Mouse (Mus musculus) heart, embryonic 13.5 days (tissue): ENCODE data around the gene Mcam. TPM values are rescaled to one million over a fixed set of nuclear protein-coding genes. Genes with fewer than 3 reads are reported as not detected.
A peak's percentile ranks its signal among the peaks of the same experiment; 100 is the strongest.

Experiments used
- ATAC-seq: fragments of 200-750 bp; cut with Nextera tagmentation; 2 replicates; pipeline ENCODE4 v1.8.0; 2017; ENCODE audit warnings: moderate TSS enrichment; ENCODE audit not compliant: insufficient number of reproducible peaks, low FRiP score, low TSS enrichment; ENCODE audit errors: extremely low read depth
- H3K27ac ChIP-seq: fragments of 300-500 bp; sonication (generic); replicated peaks from 2 replicates; pipeline ENCODE4 v1.5.1; 2015; ENCODE audit warnings: moderate library complexity, mild to moderate bottlenecking, inconsistent platforms
- H3K27me3 ChIP-seq: fragments of 300-500 bp; sonication (generic); replicated peaks from 2 replicates; pipeline ENCODE4 v1.6.1; 2015; ENCODE audit warnings: mild to moderate bottlenecking, inconsistent platforms
- H3K36me3 ChIP-seq: fragments of 300-500 bp; sonication (generic); 2 replicates; pipeline ENCODE4 v1.6.1; 2015; ENCODE audit warnings: mild to moderate bottlenecking, inconsistent platforms
- H3K4me1 ChIP-seq: fragments of 300-500 bp; sonication (generic); 2 replicates; pipeline ENCODE4 v1.6.1; 2015; ENCODE audit warnings: inconsistent platforms
- H3K4me2 ChIP-seq: fragments of 300-500 bp; sonication (generic); 2 replicates; pipeline ENCODE4 v1.6.1; 2015; ENCODE audit warnings: inconsistent platforms, mild to moderate bottlenecking, moderate library complexity
- H3K4me3 ChIP-seq: fragments of 300-500 bp; sonication (generic); 2 replicates; pipeline ENCODE4 v1.5.1; 2015; ENCODE audit warnings: moderate library complexity, mild to moderate bottlenecking, inconsistent platforms
- H3K9ac ChIP-seq: fragments of 300-500 bp; sonication (generic); 2 replicates; pipeline ENCODE4 v1.6.1; 2015; ENCODE audit warnings: inconsistent platforms, mild to moderate bottlenecking, moderate library complexity
- H3K9me3 ChIP-seq: fragments of 300-500 bp; sonication (generic); 2 replicates; pipeline ENCODE4 v1.6.1; 2016; ENCODE audit warnings: inconsistent platforms
- WGBS: fragments of 180-500 bp; shearing (Covaris S2); methylation state at CpG from one replicate; pipeline ENCODE4 v1.1.7; 2015; ENCODE audit warnings: mixed read lengths; 5-methylcytosine and 5-hydroxymethylcytosine counted together
- polyA plus RNA-seq: library from polyadenylated mRNA; unstranded; fragments of >200 nt; fragmentation: Nextera tagmentation; extraction: Ambion mirVana; gene quantifications from 2 replicates; pipeline ENCODE4 v1.2.1, GENCODE M21; 2015

The Mcam gene
- polyA plus RNA-seq, 1 experiment from 2014 or later: 112 TPM

GRCm38 (mm10) chr9:44095781-44096180, 38.5 kb upstream of the Mcam start:
- ATAC-seq: no peak
- H3K27ac ChIP-seq: peak overlapping the region; percentile 93
- H3K9me3 ChIP-seq: no peaks in the 10 kb centered on the region
- H3K4me2 ChIP-seq: no peak overlapping the region
- peaks cover 39% of the 10 kb centered on the region for H3K4me1 ChIP-seq
- H3K4me3 ChIP-seq: no peak overlapping the region
- peaks cover 48% of the 10 kb centered on the region for H3K36me3 ChIP-seq
- no peaks in the 10 kb centered on the region for H3K27me3 ChIP-seq
- WGBS: 85% methylated on average over 9 of the region's 9 CpGs
- no peak overlapping the region for H3K9ac ChIP-seq

GRCm38 (mm10) chr9:44096536-44096935, 37.7 kb upstream of the Mcam start:
- Histone ChIP-seq H3K36me3 (peaks cover 40% of the 10 kb centered on the region), H3K4me2 (no peak overlapping the region), H3K4me3 (no peak overlapping the region), H3K4me1 (peaks cover 39% of the 10 kb centered on the region), H3K27ac (peak overlapping the region; percentile 93), H3K27me3 (no peaks in the 10 kb centered on the region), H3K9ac (peak overlapping the region; percentile 25), H3K9me3 (no peaks in the 10 kb centered on the region)
- WGBS: 19% methylated on average over 9 of the region's 9 CpGs
- 0 out of 2 replicates have a peak, but pooled peaks have one; percentile 11 for ATAC-seq

- Histone ChIP-seq H3K4me2 (no peak within 1 kb of the TSS), H3K9ac (peak within 1 kb of the TSS; percentile 24; the same call in 1 of the 2 replicates), H3K27me3 (no peaks in the 10 kb centered on the region), H3K9me3 (no peaks in the 10 kb centered on the region), H3K27ac (no peak within 1 kb of the TSS), H3K36me3 (peaks cover 21% of the 10 kb centered on the region), H3K4me3 (no peak within 1 kb of the TSS), H3K4me1 (peaks cover 18% of the 10 kb centered on the region)
- WGBS: 82% methylated on average over 9 of the region's 9 CpGs
- ATAC-seq: no peak
Measured at GRCm38 (mm10) chr9:44101490-44101889, 32.8 kb upstream of the Mcam start, which contains the start of gene Mfrp. Gene Mfrp, plus strand, starts transcription at chr9:44101729.

- WGBS: 90% methylated on average over 7 of the region's 7 CpGs
Measured at GRCm38 (mm10) chr9:44104881-44105280, 29.4 kb upstream of the Mcam start.

GRCm38 (mm10) chr9:44105781-44106180, 28.5 kb upstream of the Mcam start:
- no peaks in the 10 kb centered on the region for H3K27me3 ChIP-seq
- peaks cover 35% of the 10 kb centered on the region for H3K36me3 ChIP-seq
- 78% methylated on average over 10 of the region's 10 CpGs for WGBS
- H3K4me1 ChIP-seq: peaks cover 53% of the 10 kb centered on the region
- H3K9me3 ChIP-seq: no peaks in the 10 kb centered on the region
- H3K4me2 ChIP-seq: no peak overlapping the region
- no peak overlapping the region for H3K4me3 ChIP-seq
- no peak for ATAC-seq
- H3K9ac ChIP-seq: no peak overlapping the region; the same call in 1 of the 2 replicates
- no peak overlapping the region for H3K27ac ChIP-seq

More at GRCm38 (mm10) chr9:44104881-44105280, 29.4 kb upstream of the Mcam start:
- H3K27ac ChIP-seq: no peak overlapping the region
- no peak overlapping the region for H3K9ac ChIP-seq
- H3K27me3 ChIP-seq: no peaks in the 10 kb centered on the region
- H3K36me3 ChIP-seq: peaks cover 31% of the 10 kb centered on the region
- H3K4me2 ChIP-seq: no peak overlapping the region
- H3K9me3 ChIP-seq: no peaks in the 10 kb centered on the region
- peaks cover 44% of the 10 kb centered on the region for H3K4me1 ChIP-seq
- ATAC-seq: no peak
- H3K4me3 ChIP-seq: no peak overlapping the region

GRCm38 (mm10) chr9:44106182-44106581, 28.1 kb upstream of the Mcam start:
- H3K9ac ChIP-seq: peak overlapping the region; percentile 66
- no peak overlapping the region for H3K4me3 ChIP-seq
- H3K27me3 ChIP-seq: no peaks in the 10 kb centered on the region
- H3K36me3 ChIP-seq: peaks cover 35% of the 10 kb centered on the region
- no peak overlapping the region for H3K4me2 ChIP-seq
- ATAC-seq: no peak
- no peaks in the 10 kb centered on the region for H3K9me3 ChIP-seq
- 0 out of 2 replicates have a peak overlapping the region, but pooled peaks have one; percentile 81 for H3K27ac ChIP-seq
- H3K4me1 ChIP-seq: peaks cover 55% of the 10 kb centered on the region
- WGBS: 89% methylated on average over 7 of the region's 7 CpGs

GRCm38 (mm10) chr9:44106596-44106995, 27.7 kb upstream of the Mcam start:
- Histone ChIP-seq H3K27ac (peak overlapping the region; percentile 81; the same call in 1 of the 2 replicates), H3K36me3 (peaks cover 35% of the 10 kb centered on the region), H3K4me2 (peak overlapping the region; percentile 46), H3K9me3 (no peaks in the 10 kb centered on the region), H3K4me1 (peaks cover 56% of the 10 kb centered on the region), H3K27me3 (no peaks in the 10 kb centered on the region), H3K9ac (peak overlapping the region; percentile 66), H3K4me3 (no peak overlapping the region)
- 85% methylated on average over 4 of the region's 4 CpGs for WGBS
- ATAC-seq: no peak

- peak within 1 kb of the TSS; percentile 66 for H3K9ac ChIP-seq
- peaks cover 60% of the 10 kb centered on the region for H3K4me1 ChIP-seq
- H3K4me2 ChIP-seq: peak within 1 kb of the TSS; percentile 46
- H3K4me3 ChIP-seq: peak within 1 kb of the TSS; percentile 8
- H3K27ac ChIP-seq: peak within 1 kb of the TSS; percentile 81
- peak; percentile 21; the same call in 1 of the 2 replicates for ATAC-seq
- no peaks in the 10 kb centered on the region for H3K9me3 ChIP-seq
- peaks cover 31% of the 10 kb centered on the region for H3K36me3 ChIP-seq
- H3K27me3 ChIP-seq: no peaks in the 10 kb centered on the region
- 30% methylated on average over 8 of the region's 8 CpGs for WGBS
Measured at GRCm38 (mm10) chr9:44107110-44107509, 27.2 kb upstream of the Mcam start, which contains the start of gene C1qtnf5. Gene C1qtnf5, plus strand, starts transcription at chr9:44107245.

- Histone ChIP-seq H3K4me1 (peaks cover 63% of the 10 kb centered on the region), H3K4me2 (peak overlapping the region; percentile 46), H3K4me3 (peak overlapping the region; percentile 8), H3K9ac (peak overlapping the region; percentile 66), H3K36me3 (peaks cover 31% of the 10 kb centered on the region), H3K27ac (peak overlapping the region; percentile 81), H3K9me3 (no peaks in the 10 kb centered on the region), H3K27me3 (no peaks in the 10 kb centered on the region)
- no peak for ATAC-seq
- 33% methylated on average over 25 of the region's 25 CpGs for WGBS
Measured at GRCm38 (mm10) chr9:44107557-44108179, 26.6 kb upstream of the Mcam start.

- Histone ChIP-seq H3K27me3 (no peaks in the 10 kb centered on the region), H3K4me3 (no peak overlapping the region), H3K9me3 (no peaks in the 10 kb centered on the region), H3K4me2 (peak overlapping the region; percentile 68), H3K4me1 (peaks cover 63% of the 10 kb centered on the region), H3K9ac (peak overlapping the region; percentile 66), H3K36me3 (peaks cover 31% of the 10 kb centered on the region), H3K27ac (0 out of 2 replicates have a peak overlapping the region, but pooled peaks have one; percentile 29)
- no peak for ATAC-seq
- WGBS: 80% methylated on average over 31 of the region's 31 CpGs
Measured at GRCm38 (mm10) chr9:44108269-44109055, 25.8 kb upstream of the Mcam start.

- Histone ChIP-seq H3K4me1 (peaks cover 70% of the 10 kb centered on the region), H3K4me3 (peak overlapping the region; percentile 42), H3K27me3 (no peaks in the 10 kb centered on the region), H3K9me3 (no peaks in the 10 kb centered on the region), H3K9ac (peak overlapping the region; percentile 74), H3K36me3 (peaks cover 27% of the 10 kb centered on the region), H3K27ac (peak overlapping the region; percentile 29; the same call in 1 of the 2 replicates), H3K4me2 (peak overlapping the region; percentile 68)
- 29% methylated on average over 9 of the region's 9 CpGs for WGBS
- ATAC-seq: no peak
Measured at GRCm38 (mm10) chr9:44109360-44110095, 24.7 kb upstream of the Mcam start.
